Mouse (Mus musculus): ENCODE data around the gene Fto. TPM values are rescaled to one million over a fixed set of nuclear protein-coding genes. Genes with fewer than 3 reads are reported as not detected.

Gene Fto
- total RNA-seq, 2 experiments from 2014 or later: 95.4 to 98.1 TPM

DNA sequence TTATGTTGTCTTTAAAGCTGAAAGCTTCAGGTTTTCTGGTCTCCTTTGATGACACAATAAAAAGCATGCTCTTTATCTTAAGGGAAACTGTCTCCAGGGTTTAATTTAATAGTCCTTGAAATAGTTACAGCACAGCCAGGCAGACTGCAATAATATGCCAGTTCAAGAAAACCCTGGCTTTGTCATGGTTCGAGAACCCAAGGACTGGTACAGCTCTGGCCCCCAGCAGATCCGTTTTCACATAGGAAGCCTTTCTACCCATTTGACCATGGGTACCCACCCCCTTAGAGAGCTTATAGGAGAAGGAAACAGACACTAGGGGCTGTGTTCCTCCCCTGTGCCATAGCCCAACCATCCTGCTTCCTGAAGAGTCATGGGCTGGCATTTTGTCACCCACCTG is 332.2 kb downstream of the Fto start:
- no peak for DNase-seq (ENCODE audit: low spot score in 2 of 2)

DNA sequence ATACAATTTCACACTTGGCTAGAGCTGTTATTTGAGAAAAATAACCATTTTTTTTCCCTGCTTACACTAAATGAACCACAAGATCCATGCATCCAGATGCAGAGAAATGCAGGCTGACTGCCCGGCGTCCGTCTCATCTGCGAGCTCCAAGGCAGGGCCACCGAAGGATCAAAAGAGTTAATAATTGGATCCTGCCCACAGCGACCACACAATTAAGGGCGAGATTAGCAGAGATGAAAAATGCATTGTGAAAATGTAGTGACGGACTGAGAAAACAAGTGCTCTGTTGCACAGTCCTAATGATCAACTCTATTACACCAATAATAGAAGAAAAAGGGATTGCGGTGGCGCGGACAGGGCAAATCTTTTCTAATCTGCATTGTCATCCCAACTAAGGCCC is 334.6 kb downstream of the Fto start:
- DNase-seq (ENCODE audit: low spot score in 2 of 2): no peak

- no peak for DNase-seq (ENCODE audit: low spot score in 2 of 2)
Measured at GRCm38 (mm10) chr8:91648776-91649175, 335.5 kb downstream of the Fto start.

DNA sequence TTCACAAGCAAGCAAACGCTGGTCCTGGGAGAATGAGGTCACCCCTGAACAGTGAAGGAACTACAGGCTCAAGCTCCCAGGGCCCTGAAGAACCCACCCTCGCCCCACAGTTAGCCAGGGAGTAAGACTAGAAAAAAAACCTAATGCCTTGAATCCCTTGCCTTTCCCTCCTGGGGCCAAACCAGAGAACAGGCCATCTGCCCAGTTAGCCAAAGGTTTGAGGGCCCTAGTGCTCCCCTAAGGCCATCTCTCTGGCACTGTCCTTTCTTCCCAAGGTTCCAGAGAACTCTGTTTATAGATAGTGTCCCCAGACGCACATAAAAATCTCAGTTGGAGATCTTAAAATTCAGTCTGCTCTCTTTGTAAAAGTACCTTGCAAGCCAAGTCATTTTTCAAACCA is 340.2 kb downstream of the Fto start:
- no peak for DNase-seq (ENCODE audit: low spot score in 2 of 2)

- DNase-seq (ENCODE audit: low spot score in 2 of 2): no peak
Measured at GRCm38 (mm10) chr8:91657381-91657780, 344.1 kb downstream of the Fto start.

- no peak for DNase-seq (ENCODE audit: low spot score in 2 of 2)
Measured at GRCm38 (mm10) chr8:91660879-91661278, 347.6 kb downstream of the Fto start.

DNA sequence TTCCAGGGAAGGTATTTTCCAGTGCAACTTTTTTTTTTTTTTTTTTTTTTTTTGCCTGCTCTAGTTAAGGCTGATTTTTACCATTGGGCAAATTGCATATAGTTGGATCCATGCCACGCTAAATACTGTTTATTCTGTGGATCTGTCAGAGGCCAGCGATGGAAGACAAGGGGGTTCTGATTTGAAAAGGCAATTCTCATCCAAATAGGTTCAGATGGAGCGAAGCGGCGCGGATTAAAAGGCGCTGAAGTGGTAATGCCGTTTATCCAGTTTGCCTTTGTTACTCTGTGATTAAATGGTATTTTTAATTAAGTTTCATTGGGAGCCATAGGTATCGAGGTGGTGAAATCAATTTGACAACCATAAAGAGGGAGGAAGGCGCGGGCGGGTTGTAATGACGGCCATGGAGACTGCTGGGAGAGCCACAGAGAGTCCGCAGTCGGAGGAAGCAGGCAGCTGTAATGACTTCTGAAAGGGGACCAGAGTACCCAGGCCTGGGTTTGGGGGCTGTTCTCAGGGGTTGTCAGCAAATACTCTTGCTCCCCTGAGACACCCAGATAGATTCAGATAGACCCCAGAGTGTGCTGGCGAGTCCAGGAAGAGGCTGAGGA is 356.2 kb downstream of the Fto start:
- no peak for DNase-seq (ENCODE audit: low spot score in 2 of 2)

GRCm38 (mm10) chr8:91676928-91677327 is 363.6 kb downstream of the Fto start:
- no peak for DNase-seq (ENCODE audit: low spot score in 2 of 2)

GRCm38 (mm10) chr8:91679451-91679850 is 366.1 kb downstream of the Fto start:
- DNase-seq (ENCODE audit: low spot score in 2 of 2): no peak

DNA sequence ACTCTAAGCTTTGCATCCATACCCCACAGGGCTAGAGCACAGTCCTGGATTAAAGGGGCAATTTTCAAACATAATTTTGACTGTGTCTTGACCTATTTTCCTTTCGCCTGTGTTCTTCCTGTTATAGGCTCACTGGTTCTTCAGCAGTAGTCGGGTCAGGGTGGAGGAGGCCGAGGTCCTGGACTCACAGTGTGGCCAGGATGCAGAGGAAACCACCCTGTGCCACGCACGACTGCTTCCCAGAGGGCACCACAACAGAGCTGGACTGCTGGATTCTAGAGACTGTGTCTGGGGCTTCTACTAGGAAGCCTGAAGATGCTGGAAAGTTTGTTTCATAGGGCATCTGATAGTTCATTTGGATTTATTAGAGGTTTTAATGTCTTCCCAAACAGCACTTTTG is 366.8 kb downstream of the Fto start:
- no peak for DNase-seq (ENCODE audit: low spot score in 2 of 2)

DNA sequence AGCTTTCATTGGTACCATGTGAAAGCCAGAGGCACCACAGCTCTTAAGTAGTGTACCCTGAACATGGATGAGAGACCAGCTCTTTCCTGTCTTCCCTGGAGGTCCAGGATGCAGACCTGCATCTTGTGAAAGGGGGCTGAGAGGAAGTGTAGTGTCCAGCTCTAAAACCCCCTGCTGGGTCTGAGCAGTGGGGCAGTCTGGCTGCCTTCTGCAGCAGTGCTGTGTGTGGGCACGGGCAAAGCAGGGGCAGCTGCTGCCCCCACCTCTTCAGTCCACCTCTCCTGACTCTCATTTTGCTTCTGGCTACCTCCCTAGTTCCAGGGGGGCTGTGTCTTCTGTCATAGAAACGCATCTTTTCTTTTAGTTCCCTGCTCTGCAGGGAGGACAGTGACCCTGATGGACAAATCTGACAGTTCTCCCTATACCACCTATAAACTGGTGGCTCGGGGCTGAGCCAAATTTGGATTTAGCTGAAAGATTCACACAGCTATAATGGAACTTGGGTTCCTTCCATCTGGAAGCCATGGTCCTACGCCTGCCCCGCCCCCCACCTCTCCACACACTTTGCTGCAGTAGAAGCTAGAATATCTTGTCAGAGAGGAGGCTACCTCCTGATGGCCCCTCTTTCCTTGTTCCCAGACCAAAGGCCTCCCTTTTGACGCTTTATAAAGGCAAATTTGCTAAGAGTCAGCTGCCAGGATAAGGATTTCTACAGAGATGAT is 371.4 kb downstream of the Fto start:
- no peak for DNase-seq (ENCODE audit: low spot score in 2 of 2)

DNA sequence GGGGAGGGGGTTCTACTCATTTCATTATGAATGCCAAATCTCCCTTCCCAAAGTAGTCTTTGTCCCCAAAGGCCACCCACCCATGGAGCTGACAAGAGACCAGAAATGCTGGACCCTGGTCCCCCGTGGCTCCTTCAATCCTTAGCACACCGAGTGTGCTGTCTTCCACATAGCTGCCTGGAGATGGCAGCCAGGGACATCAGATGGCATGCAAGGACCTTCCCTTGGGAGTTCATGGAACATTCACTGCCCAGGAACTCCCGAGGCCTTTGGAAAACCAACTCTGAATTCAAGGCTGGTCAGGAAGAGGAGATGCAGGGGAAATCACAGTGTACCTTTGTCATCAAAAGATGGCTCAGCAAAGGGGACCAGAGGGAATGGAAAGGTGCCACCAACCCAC is 372.1 kb downstream of the Fto start:
- no peak for DNase-seq (ENCODE audit: low spot score in 2 of 2)

DNA sequence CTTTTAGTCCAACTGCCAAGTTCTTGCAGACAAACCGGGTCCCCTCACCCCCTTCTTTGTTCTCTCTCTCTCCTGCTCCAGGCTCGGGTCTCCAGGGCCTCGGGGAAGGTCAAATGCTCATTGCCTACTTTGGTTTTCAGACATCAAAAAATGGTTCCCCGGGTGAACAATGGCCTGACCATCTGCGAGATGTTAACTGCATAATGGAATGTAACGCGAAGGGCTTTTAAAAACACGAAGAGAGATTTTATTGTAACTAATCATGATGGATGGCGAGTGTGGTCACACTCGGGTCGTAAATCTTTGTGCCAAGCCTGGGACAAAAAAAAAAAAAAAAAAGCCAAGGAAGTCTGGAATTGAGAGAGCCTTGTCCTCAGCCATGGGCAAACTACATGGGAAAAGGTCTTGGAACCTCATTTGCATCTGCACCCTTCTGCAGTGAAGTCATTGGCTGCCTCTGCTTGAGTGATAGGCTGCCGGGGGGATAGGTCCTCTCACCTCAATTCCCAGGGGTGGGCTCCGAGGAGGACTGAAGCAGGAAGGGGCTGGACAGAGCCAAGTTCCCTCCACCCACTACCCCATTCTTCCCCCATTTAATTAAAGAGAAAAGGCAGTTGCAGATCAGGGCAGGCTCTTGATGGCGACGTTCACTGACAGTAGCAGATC is 378.9 kb downstream of the Fto start:
- DNase-seq (ENCODE audit: low spot score in 2 of 2): no peak

DNA sequence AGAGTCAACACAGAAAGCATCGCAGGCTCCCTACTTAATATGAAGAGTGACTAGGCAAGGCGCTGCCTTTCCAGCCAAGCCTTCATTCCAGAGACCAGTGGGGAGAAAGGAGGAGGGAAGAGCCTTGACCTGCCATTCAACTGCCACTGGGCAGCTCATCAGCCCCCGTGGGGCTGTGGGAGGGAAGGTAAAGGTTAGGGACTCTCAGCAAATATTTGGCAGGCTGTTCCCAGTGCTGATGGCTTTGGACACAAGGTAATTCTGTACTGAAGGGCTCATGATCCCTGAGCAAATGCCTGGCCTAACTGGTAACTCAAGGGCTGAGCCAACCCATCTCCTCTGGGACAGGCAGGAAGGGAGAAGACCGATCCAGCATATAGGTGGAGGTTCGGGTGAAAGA is 393.2 kb downstream of the Fto start:
- DNase-seq (ENCODE audit: low spot score in 2 of 2): no peak

GRCm38 (mm10) chr8:91708661-91709060 is 395.3 kb downstream of the Fto start:
- no peak for DNase-seq (ENCODE audit: low spot score in 2 of 2)

GRCm38 (mm10) chr8:91709768-91710167 is 396.4 kb downstream of the Fto start:
- DNase-seq (ENCODE audit: low spot score in 2 of 2): no peak

DNA sequence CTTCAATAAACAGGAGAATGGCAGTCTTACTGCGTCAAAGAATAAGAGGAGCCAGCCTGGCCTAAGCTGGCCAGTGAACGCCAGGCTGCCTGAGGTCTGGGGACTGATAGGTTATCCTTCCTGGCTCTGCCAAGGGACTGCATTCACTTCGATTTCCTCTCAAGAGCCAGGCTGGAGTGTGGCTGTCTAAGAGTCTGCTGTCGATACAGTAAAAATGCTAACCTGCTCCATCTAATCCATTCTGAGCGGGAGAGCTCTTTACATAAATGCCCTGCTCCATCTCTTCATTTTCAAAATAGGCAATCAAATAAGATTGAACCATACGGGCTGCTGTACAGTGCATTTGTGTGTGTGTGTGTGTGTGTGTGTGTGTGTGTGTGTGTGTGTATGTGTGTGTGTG is 397.9 kb downstream of the Fto start:
- DNase-seq (ENCODE audit: low spot score in 2 of 2): no peak

DNA sequence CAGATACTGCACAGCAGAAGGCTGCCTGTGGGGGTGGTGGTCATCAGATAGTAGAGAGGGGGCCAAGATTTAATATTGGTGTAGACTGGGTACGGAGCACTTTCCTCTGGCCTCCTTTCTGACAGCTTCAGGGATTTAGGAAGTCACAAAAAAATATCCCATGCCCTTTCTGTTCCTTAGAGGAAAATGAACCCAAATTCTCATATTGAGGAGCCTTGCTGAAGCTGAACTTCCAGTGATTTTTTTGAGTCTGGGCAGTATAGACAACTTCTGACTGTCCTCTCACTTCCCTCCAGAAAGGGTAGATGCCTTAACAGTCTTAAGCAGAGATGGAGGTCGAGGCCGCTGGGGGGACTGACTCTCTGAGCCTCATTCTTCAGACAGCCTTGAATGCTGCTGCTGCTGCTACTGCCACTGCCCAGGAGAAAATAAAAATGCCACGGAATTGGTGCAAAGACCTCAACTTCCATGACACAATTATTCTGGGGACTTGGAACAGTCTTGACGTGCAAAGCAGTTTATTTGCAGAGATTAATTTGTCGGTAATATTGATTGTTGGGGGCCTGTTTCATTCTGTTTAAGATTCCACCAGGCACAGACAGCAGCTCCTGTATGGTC is 398.8 kb downstream of the Fto start:
- no peak for DNase-seq (ENCODE audit: low spot score in 2 of 2)

GRCm38 (mm10) chr8:91712731-91713569 is 399.6 kb downstream of the Fto start:
- DNase-seq (ENCODE audit: low spot score in 2 of 2): no peak

- DNase-seq (ENCODE audit: low spot score in 2 of 2): no peak
Measured at GRCm38 (mm10) chr8:91713677-91714312, 400.5 kb downstream of the Fto start.

- DNase-seq (ENCODE audit: low spot score in 2 of 2): no peak
Measured at GRCm38 (mm10) chr8:91714733-91715132, 401.4 kb downstream of the Fto start.
